Mouse (Mus musculus) adrenal gland, postnatal 36 days (tissue): ENCODE data around the gene Naip1. TPM values are rescaled to one million over a fixed set of nuclear protein-coding genes. Genes with fewer than 3 reads are reported as not detected.
A peak's percentile ranks its signal among the peaks of the same experiment; 100 is the strongest.

ENCODE experiments used
- DNase-seq, 2 experiments: peaks; one replicate each; pipeline ENCODE4 v3.0.0; 2021; ENCODE audit warnings: mixed read lengths in 1 of 2
- total RNA-seq, 2 experiments: library from RNA; stranded (reverse); gene quantifications; 2 replicates each; pipeline ENCODE4 v1.2.3; 2021

Naip1 gene
- total RNA-seq, 2 experiments from 2014 or later: 0.17 to 0.30 TPM

GRCm38 (mm10) chr13:100391021-100391420 lies 61.6 kb downstream of the Naip1 start:
- DNase-seq: peak; percentile 24 to 29

- no peak for DNase-seq
Measured at GRCm38 (mm10) chr13:100370536-100370935, 82.1 kb downstream of the Naip1 start.

Other genes with a start within 250 kb of the Naip1 start
- 1 to 10 TPM; 1.3 to 9.1 TPM for gene Naip5, start 206.5 kb downstream of the Naip1 start, total RNA-seq
- gene Naip6, start 135.2 kb downstream of the Naip1 start, total RNA-seq: under 1 TPM; 0.13 to 0.33 TPM
- 10 to 100 TPM; 24.5 to 30.5 TPM for gene Gtf2h2, start 39.7 kb upstream of the Naip1 start, total RNA-seq
- gene Ocln, start 99.8 kb upstream of the Naip1 start, total RNA-seq: 10 to 100 TPM in 1 of 2 experiments, 1 to 10 TPM in 1; 6.7 to 14.4 TPM
- gene Marveld2, start 164.1 kb upstream of the Naip1 start, total RNA-seq: under 1 TPM; 0.56 to 0.76 TPM
- gene Ak6, start 198.1 kb upstream of the Naip1 start, total RNA-seq: 10 to 100 TPM; 68.9 to 84.4 TPM
- gene Rad17, start 198.2 kb upstream of the Naip1 start, total RNA-seq: 10 to 100 TPM; 21.0 to 22.7 TPM
- gene Taf9, start 198.7 kb upstream of the Naip1 start, total RNA-seq: 10 to 100 TPM in 1 of 2 experiments, 1 to 10 TPM in 1; 8.3 to 15.4 TPM
- under 1 TPM; 0.66 to 0.76 TPM for gene Ccdc125, start 216.8 kb upstream of the Naip1 start, total RNA-seq